Mouse (Mus musculus) right cerebral cortex, postnatal 10 days (tissue): ENCODE results near the gene Nudt10.
A peak's percentile ranks its signal among the peaks of the same experiment; 100 is the strongest.

Experiments used
- DNase-seq, 2 experiments: peaks; one replicate each; pipeline ENCODE4 v3.0.0; 2021; ENCODE audit warnings: low spot score in 2 of 2

Nudt10 gene

GRCm38 (mm10) chrX:6172823-6173640, at the start of gene Nudt10:
Gene Nudt10, minus strand, starts transcription at chrX:6173015.
- peak in 1 of 2 experiments; percentile 32 for DNase-seq

DNA sequence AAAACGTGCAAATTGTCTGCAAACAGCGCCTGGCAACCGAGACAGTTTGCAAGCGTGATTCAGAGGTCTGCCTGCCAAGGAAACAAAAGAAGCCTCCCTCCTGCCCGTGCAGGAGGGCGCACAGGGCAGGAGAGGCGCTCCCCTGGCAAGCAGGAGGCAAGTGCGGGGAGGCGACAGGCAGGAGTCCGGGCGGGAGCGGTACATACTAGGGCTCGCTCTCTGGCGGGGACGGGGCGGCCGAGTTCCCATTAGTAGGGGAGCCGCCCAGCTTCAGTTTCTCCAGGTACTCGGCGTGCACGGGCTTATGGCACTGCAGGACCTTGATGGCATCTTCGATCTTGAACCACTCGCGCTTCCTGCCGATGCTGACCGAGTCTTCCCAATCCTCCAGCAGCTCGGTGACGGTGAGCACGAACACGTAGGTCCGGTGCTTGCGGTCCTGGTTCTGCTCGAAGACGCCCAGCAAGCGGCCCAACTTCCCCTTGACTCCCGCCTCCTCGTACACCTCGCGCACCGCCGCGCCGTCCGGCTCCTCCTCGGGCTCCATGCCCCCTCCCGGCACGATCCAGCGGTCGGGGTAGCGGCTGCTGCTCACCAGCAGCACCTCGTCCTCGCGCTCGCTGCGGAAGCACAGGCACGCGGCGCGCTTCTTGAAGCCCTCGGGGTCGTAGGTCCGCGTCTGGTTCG, 536 bp downstream of the Nudt10 start:
- peak in 1 of 2 experiments; percentile 16 for DNase-seq

DNA sequence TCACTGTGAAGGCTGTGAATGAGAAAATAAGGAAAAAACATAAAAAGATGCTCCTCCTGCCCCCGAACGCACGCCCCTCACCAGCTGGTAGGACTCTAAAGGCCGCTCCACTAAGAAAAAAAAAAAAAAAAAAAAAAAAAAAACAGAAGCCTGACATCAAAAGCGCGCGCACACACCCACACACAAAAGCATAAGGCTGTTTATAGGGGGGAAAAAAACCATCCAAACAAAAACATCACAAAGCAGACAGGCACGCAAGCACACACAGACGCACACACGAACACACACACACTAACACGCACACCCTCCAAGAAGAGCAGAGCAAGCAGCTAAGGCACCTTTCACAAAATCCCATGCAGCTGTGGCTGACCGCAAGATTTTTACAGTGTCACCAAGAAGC, 1.1 kb downstream of the Nudt10 start:
- peak; percentile 18 to 24 for DNase-seq
